Mouse (Mus musculus) CD4-positive, CD25-positive, alpha-beta regulatory T cell, adult 4 months (primary cell): ENCODE results near the gene Gm10518. TPM values are rescaled to one million over a fixed set of nuclear protein-coding genes. Genes with fewer than 3 reads are reported as not detected.
"Not testable (repeated sequence)": the region's sequence is repeated elsewhere in the genome, so short reads cannot be mapped to it uniquely, and the experiment has no call there.

Experiments
- ATAC-seq: one replicate; pipeline ENCODE4 v1.8.0; 2017
- polyA plus RNA-seq, 2 experiments: library from polyadenylated mRNA; unstranded; fragments of 100-300 nt; shearing (Covaris generic); gene quantifications; one replicate each; pipeline ENCODE4 v1.2.1; 2017

Gm10518 gene
- not detected for polyA plus RNA-seq

DNA sequence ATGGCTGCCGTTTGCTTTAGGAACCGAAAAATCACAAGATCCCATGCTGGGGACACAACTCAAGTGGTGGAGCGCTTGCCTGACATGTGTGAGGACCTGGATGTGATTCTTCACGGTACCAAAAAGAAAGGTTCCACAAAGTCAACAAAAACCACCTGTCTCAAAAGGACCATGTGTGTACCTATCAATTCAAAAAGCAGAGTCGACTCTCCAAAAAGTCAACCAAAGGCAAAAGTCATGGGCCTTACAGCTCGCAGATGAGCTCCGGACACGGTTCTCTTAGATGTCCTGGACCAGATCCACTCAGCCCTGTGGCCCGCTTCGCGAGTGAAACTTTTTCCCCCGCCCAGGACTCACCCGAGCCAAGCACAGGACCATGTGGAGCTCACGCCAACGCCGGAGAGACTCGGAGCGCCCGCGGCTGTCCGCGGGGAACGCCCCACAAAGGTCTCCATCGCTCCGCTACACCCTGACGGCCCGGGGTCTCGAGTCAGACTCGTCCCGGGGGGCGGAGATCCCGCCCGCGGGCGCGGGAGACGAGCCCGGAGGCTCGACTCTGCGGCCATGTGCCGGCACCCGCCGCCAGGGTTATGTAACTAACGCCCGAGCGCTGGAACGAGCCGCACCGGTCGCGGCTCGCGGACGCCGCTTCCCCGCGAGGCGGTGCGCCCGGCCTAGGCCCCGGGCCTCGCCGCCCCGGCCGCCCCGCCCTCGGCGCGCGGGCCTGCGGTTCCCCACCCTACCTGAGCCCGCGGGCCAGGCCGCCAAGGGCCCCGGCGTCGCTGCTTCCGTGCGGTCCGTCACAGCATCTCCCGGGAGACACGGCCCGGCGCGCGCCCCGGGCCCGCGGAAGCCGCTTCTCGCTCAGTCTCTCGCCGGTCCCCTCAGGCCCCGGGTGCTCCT, at the start of gene Gm10518:
Gm10518 (plus strand) TSS at position 767 of the 903 bp plus-strand sequence.
- peak; percentile 48 for ATAC-seq

DNA sequence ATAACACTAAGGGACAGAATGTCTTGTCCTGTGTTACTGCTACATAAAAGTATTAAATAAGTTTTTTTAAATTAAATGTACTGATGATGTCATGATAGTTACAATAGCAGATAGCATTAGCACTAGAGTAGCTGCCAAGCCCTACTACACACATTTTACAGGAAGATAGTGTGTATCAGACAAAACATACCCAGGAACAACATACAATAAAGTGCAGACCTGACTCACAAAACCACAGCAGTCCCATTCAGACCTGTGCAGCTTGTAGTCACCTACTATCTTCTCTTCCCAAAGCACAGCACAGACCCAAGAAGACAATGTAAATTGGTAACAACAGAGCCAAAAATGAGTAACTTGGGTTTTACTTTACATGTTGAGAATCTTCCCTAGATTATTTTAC, 46.7 kb upstream of the Gm10518 start:
- ATAC-seq: no peak

DNA sequence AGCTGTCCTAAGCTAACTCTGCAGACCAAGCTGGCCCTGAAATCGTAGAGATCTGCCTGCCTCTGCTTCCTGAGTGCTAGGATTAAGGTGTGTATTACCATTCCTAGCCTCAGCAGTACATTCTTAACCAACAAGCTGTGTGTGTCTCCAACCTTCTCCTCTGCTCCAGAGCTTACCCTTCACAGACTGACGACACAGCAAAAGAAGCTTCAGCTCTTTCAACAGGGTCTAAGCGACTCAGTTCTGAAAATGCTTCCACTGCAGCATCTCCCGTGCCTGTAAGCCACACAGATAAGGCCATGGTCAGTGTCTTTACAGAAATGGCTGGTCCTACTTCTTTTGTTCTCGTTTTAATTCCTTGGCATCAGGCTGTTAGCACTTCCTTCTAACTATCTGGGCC, 43.1 kb upstream of the Gm10518 start:
- ATAC-seq: no peak

DNA sequence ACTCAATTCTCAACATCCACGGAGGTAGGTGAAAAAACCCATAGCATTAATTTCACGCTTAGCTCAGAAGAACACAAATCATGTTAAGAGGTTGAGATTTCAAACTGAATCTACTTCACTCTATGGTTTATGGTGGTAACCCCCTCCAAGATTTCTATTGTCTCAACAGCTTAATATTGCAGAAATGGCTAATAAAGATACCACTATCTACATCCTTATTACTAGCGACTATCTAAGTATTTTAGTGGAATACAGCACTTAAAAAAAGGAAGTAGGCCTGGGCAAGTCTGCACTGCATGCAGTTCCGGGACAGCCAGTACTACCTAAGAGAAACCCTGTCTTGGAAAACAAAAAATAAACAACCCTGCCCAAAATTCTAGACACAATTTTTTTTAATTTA, 42.6 kb upstream of the Gm10518 start:
- no peak for ATAC-seq

DNA sequence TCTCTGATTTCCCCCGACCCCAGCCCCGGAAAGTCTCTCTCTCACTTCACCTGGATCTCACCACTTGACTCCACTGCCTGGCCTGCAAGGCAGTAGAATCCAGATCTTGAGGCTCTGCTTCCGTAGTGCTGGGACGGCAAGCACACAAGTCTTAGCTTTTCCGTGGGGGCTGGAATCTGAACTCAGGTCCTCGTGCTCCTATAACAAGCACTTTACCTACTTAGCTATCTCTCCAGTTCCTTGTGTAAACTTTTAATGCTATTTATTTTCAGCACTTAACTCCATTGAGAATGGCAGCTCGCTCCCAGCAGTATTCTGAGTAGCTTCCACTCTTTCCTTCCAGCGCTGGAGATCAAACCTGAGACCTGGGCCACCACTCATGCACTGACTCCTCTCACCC, 26.3 kb upstream of the Gm10518 start:
- ATAC-seq: no peak

DNA sequence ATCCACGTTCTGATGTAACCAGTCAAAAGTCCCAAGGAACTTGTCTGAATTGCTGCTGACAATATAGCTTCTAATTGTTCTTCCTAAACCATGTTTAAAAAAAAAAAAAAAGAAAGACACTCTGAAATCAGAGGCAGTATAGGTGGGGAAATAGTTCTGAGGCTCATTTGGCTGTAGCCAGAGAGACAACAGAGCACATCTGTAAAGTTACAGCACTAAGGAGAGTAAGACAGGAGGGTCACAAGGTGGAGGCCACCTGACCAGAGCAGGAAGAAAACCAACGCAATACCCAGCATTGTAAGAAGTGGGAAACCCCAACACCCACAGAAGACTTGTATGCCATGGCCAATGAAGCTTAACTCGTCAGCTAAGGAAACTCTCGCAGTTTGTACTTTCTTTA, 19.1 kb upstream of the Gm10518 start:
- ATAC-seq: no peak

DNA sequence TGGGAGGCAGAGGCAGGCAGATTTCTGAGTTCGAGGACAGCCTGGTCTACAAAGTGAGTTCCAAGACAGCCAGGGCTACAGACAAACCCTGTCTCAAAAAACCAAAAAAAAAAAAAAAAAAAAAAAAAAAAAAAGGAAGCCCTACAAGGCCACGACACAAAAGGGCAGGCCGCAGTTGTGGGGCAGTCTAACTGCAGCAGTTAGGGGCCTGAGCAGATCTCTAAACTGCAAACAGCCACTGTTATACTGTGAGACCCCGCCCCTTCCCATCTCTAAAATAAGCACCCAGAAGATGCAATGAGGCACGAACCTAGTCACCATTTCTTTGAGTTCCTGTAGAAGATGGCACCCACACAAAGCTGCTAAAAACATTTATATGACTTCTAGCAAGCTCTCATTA, 17.7 kb upstream of the Gm10518 start:
- ATAC-seq: no peak

DNA sequence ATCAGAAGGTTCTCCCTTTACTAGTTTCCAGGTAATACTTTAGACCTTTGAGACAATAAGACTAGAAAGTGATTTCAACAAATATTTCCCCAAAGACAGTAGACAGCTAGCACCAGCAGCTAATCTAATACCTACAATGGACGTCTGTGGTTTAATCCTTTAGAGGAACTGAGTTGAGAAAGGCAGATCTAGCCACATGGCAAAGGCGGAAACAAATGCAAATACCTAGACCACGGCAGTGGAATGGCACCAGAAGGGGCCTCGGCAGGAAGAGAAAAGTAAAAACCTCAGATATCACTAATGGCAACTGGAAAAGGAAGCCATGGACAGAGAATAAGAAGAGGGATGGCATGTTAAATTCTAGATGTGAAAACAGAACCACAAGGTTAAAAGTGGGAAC, 15.9 kb upstream of the Gm10518 start:
- ATAC-seq: no peak

DNA sequence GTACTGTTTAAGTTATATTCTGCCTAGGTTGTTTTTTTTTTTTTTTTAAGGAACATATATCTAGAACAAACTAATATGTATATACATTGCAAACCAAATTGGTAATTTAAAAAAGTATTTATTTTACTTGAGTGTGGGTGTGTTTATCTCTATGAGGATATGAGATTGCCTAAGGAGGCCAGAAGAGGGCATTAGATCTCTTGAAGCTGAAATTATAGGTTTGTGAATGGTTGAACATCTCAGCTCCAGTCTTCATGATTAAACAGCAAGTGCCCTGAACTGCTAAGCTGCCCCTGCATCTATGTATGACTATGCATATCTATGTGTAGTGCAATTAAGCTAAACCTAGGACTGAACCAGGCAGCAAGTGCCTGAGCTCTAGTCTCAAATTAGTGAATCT, 4.4 kb upstream of the Gm10518 start:
- no peak for ATAC-seq

DNA sequence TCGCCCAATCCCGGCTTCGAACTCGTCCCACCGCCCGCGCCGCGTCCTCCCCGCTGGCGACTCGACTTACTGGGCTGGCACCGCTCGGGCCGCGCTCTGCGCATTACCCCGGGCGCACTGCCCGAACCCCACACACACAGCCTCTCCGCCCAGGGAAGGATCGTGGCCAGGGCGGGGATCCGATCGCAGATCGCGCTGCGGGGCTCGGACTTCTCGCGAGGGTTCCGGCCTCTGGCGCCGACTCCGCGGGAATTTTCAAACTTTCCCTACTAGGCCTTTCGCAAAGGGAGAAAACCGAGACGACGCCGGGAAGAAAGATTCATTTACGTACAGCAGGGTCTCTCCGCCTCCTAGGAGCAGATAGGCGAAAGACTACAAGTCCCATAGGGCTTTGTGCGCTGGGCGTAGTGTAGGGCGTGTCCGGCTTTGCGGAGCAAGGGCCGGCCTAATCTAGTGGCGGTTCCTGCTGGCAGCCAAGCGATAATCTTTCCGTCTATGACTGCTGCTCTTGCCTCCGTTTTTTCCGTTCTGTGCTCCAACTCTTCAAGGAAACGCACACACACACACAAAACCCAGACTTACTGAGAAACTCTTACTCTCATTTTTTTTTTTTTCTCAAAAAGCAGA, 450 bp downstream of the Gm10518 start, which contains the start of gene Ahctf1:
Ahctf1 (minus strand) TSS at position 168 of the 627 bp plus-strand sequence.
- peak; percentile 89 for ATAC-seq

DNA sequence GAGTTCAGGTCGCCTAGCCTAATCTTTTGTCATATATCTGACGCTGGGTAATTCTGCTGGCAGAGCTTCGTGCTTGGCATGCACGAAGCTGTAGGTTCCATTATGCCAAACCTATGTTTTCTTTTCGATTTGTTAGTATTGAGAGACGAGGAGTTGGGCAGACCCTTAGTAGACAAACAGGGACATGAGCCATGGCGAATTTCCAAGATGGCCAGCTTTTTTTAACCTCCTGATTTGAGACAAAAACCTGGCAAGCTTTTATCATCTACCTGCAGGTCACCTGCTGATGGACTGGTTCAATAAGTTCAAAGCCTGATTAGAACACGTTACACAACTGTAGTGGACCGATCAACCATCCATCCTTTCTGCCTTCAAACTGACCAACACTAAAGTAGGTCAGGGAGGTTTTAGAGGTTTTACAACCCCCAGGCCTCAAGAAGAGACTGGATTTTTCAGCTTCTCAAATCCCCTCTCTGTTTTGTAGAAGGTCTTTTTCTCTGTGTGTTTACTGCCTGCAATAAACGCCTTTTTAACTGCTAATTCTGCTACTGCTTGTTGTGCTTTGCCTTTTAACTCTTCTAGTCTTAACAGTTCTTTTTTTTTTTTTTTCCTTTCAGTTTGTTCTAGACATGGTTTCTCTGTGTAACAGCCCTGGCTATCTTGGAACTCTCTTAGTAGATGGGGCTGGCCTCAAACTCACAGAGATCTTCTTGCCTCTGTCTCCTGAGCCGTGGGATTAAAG, 1.1 kb downstream of the Gm10518 start:
- no peak for ATAC-seq

DNA sequence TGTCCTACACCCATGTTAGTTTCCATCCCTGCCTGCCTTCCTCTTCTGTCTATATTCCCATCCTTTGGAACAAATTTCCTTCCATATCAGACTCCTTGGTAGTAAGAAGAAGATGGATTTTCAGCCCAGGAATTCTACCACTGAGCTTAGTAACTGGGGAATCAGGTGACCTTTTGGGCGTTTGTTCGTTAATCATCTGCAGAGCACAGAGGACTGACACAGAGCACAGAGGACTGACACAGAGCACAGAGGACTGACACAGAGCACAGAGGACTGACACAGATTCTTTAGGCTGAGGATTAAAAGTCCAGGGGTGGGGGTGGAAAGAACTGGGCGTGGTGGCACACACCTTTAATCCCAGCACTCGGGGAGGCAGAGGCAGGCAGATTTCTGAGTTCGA, 2.6 kb downstream of the Gm10518 start:
- ATAC-seq: no peak

DNA sequence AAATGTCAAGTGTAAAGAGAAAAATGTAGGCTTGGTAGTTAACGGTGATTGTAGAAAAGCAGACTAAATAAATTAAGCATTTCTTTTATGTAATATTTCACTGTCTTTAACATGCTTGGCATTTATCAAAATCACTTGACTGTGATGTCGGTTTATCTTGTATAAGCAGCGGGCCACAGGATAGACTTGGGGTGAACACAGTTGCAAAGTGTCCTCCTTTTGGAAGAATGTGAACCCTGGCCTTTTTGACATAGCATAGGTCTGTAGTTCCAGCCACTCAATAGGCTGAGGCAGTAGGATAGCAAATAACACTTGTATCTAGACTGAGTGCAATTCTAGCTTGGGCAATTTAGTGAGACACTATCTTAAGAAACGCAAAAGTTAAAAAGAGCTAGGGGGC, 4.3 kb downstream of the Gm10518 start:
- ATAC-seq: no peak

DNA sequence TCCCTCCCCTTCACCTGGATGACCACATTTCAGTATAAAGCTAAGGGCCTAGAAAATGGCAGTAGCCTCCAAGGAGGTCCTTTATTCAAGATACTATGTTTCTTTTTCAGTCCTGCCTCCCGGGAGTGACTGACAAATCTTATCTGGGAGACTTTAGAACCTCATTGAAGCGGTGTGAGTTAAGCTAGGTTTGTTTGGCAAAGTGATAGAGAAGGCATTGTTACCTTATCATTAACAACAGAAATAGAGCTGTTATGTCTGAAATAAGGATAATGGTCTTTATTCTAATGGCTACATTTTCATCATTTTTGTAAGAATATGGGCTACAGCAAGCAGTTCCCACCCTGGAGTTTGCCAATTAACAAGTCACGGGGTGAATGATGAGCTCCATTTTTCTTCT, 5.1 kb downstream of the Gm10518 start:
- ATAC-seq: no peak

DNA sequence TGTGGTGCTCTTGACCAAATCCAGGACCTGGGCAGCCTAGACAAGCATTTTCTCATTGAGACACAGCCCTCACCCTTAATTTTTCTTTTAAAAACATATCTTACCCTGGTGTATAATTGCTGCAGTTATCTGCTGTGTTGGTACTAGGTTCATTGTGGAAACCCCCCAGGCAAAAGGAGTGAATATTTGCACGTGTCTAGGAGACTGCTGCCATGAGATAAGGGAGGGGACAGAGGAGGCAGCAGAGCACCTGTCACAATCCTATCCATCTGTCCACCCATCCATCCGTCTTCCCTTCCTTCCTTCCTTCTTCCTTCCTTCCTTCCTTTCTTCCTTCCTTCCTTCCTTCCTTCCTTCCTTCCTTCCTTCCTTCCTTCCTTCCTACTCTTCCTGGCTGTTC, 10.2 kb downstream of the Gm10518 start:
- ATAC-seq: no peak

DNA sequence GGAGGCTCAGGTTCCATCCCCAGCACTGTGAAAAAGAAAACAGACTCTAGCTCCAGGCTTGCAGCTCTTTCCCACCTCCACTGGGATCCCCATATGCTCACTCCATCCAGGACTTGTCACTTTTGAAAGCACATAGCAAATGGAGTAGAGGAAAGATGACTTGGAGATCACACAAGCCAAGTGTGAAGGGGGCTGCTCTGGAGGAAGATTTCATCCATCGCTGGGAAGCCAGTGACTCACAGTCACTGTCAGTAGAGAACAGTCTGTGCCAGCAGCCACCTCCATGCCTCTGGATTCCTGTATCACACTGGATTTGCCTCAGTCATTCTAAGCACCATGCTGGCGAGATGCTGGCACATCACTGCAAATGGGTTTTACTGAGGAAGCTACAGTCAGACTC, 11.4 kb downstream of the Gm10518 start:
- no peak for ATAC-seq

DNA sequence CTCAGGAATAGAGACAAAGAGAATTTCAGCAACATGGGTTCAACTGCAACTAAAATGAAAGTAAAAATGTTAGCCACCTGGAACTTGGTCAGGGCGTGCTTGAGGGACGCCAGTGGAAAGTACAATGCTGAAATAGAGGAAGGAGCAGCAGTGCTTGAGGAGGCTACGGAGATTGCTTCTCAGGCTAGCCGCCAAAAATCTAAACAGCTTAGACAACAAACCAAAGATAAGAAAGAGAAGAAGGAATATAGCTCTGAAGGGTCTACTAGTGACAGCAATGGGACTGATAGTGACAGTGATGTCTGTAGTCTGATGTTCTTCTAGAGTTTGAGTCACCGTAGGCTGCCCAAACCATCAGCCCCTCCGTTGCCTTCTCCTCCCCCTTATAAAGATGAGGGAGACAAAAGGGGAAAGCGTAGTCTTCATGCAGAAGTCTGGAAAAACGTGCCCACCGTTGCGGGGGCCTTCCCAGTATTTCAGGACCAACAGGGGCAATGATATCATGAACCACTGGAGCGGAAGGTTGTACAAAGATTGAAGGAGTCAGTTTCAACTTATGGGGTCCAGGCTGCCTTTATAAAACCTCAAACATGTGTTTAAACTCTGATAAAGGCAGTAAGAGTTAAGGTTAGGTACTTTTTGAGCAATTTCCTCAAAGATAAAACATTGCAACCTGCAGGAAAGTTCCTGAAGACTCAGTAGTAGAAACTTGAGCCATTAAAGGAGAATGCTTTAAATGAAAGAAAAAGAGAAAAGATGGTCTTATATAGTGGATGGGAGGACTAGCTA, 15.5 kb downstream of the Gm10518 start:
- ATAC-seq: not testable (repeated sequence)

DNA sequence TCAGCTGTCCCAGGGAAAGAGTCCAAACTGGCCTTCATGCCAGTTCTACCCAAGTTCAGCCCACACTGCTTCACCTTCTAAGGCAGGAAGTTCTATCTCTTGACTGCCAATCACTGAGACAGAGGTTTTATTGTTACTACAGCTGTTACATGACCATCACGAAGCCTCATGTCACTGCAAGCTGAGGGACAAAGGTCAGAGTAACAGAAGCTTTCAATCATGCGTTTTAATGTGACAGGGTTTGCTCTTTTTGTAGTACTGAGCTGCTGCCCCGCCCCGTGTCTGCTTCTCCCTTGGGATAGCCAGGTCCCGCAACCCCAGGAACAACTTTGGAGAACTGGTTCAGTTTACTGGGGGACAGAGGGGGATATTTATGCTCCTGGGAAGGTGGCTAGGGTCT, 21.4 kb downstream of the Gm10518 start:
- ATAC-seq: no peak

DNA sequence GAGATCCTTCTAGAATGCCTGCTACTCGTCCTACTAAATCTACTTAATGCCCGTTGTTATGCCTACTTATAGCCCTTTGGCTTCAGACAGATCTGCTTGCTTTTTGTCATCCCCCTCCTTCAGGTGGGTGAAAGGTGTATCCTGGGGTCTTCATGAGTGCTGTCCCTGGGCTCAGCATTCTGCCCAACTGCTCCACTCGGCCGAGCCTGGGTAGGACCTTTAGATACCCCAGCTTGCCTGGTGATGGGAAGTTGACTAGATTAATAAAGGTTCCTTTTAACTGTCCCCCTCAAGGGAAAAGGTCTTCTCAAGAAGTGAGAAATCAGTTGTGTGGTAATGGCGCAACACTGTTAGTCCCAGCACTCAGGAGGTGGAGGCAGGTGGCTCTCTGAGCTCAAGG, 24.9 kb downstream of the Gm10518 start:
- no peak for ATAC-seq

DNA sequence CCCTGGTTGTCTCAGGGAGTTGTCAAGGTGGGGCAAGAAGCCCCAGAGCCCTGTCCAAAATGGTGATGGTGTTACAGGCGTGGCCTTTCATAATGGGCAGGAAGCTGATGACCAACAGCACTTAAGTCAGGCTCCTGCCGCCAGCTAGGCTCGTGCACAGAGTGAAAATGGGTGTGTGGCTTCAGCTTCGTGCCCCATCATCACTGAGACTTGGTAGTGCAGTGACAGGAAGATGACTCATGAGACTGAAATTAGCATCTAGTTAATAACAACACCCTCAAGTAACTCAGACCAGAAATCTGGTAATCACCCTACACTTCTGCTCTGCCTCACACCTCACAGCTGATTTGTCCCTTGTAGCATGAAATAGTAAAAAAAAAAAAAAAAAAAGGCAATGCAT, 25.7 kb downstream of the Gm10518 start:
- peak; percentile 63 for ATAC-seq

DNA sequence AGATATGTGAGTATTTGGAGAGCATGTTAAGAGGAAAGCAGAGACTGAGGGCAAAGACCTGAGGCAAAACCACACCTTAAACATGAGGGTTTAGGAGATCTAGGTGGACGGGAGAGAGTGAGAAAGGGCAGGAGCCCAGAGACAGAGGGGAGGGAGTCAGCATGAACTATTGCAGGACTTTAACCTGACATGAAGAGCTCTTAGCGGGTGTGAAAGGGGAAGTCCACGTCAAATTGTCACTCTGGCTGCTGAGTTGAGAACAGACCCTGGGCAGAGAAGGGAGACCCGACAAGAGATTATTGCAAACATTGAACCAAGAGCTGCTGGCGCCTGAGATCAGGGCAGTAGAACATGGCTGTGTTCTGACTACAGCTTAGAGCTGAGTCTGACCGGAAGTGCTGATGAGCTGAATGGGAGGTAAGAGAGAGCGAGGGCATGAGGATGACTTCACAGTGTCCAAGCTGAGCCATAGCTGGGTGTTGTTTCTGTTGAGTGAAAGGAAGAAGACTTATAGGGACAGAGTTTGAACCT, 29.6 kb downstream of the Gm10518 start:
- no peak for ATAC-seq

DNA sequence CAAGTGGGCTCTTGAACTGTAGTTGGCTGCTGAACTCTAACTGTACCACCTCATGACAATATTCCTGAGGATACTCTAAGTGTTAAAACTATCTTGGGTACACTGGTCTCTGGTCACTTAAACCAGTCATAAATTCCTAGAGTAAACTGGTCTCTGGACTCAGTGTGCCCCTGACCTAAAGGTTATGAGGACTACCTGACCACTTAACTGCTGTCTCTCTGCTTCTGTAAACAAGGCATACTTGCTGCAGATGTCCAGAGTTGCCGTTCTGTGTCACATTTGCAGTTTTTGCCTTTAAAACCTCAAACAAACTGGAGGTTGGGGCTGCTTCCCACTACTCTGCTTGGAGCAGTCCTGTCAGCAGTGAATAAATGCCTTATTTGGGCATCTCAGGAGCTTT, 30.4 kb downstream of the Gm10518 start:
- ATAC-seq: no peak
